30 mouse cellular contexts compared by ENCODE assay signal in the genomic region with DNA sequence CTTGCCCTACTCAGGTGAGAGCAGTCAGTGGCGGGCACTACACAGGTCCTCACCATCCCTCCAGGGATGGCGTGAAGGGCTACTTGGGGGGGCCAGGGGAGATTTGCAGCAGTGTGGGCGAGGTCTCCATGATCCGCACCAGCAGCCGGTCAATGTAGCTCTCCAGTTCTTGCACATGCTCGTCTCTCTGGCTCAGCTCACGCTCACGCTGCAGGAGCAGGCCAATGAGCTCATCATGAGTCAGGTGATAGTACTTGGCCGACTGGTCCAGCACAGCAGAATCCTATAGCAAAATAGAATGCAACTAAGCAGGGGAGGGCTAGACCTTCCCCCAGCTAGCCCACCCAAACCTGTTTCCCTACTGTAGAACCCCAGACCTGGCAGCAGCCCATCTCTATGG. TPM values are rescaled to one million over a fixed set of nuclear protein-coding genes. Genes with fewer than 3 reads are reported as not detected.
DNase-seq lines count a peak whose midpoint lies in the region; TF ChIP-seq lines count a peak whose summit lies in the region.
"Had no signal": no experiment of that assay in that cellular context is flagged by ENCODE, and none has a peak within 500 bp of the region (broad histone marks: within the 10 kb centered on the region; RNA-seq: fewer than 3 reads in every experiment).

No protein-coding gene starts in this region.

- H3K4me3 ChIP-seq in layer of hippocampus, adult 2 months: no peak overlapping the region
- H3K4me3 ChIP-seq: embryonic facial prominence, embryonic 13.5 days; erythroblast, embryonic 14.5 days; forebrain, embryonic 12.5 days; heart, embryonic 12.5 days; hindbrain, embryonic 10.5 days; intestine, embryonic 15.5 days; limb, embryonic 15.5 days; lung, embryonic 15.5 days; megakaryocyte, embryonic 14.5 days; midbrain, embryonic 13.5 days; neural tube, embryonic 12.5 days had no signal

- TF ChIP-seq CTCF in layer of hippocampus, adult 2 months (conservative IDR thresholded peaks at IDR 0.05): no peak

- peak overlapping the region; percentile 43; the same call in 1 of the 2 replicates for H3K27ac ChIP-seq in layer of hippocampus, adult 2 months
- H3K27ac ChIP-seq: embryonic facial prominence, embryonic 13.5 days; forebrain, embryonic 12.5 days; hindbrain, embryonic 10.5 days; intestine, embryonic 15.5 days; limb, embryonic 15.5 days; liver, embryonic 14.5 days; lung, embryonic 15.5 days; midbrain, embryonic 13.5 days; neural tube, embryonic 12.5 days; stomach, postnatal 0 days had no signal

- peak; percentile 34 for DNase-seq in cerebellum, adult 8-10 months
- DNase-seq in cerebellum, adult 11 months: no peak
- peak in 1 of 2 experiments; percentile 25 for DNase-seq in layer of hippocampus, adult 2 months (ENCODE audit: low spot score in 2 of 2)
- DNase-seq in layer of hippocampus, postnatal 36 days: no peak
- DNase-seq in right cerebral cortex, adult 2 months (ENCODE audit: low spot score in 2 of 2): peak; percentile 48 to 60
- no peak for DNase-seq in right cerebral cortex, postnatal 4 days
- DNase-seq in gastrocnemius, postnatal 25 days: no peak
- DNase-seq in c-Kit-positive CD71-positive TER-119-positive erythroid progenitor cells, embryonic 14.5 days (ENCODE audit: low spot score): no peak
- DNase-seq: B cell, adult 2 months; embryo, embryonic 11 days; gastrocnemius, postnatal 14 days; heart, adult 18-20 months; heart, postnatal 10 days; kidney, postnatal 25 days; lung, postnatal 36 days; thymus, adult 2 months; thymus, postnatal 4 days had no signal

RNA-seq across cellular contexts. Expression of a gene that starts 3.7 kb away (rescaled TPM):
- total RNA-seq in layer of hippocampus, adult 2 months (2021): 100 to 1,000 TPM; 167 to 175 TPM
- total RNA-seq in layer of hippocampus, postnatal 36 days (2021): 100 to 1,000 TPM; 164 to 165 TPM
- total RNA-seq in gastrocnemius, postnatal 25 days (2021): 1 to 10 TPM; 5.0 to 7.3 TPM

RNA-seq across cellular contexts. Expression of a gene that starts 37.5 kb away (rescaled TPM):
- 10 to 100 TPM; 55.1 to 58.2 TPM for total RNA-seq in layer of hippocampus, adult 2 months (2021)
- 10 to 100 TPM; 49.1 to 52.6 TPM for total RNA-seq in layer of hippocampus, postnatal 36 days (2021)
- 10 to 100 TPM; 22.7 to 26.5 TPM for total RNA-seq in gastrocnemius, postnatal 25 days (2021)

Comparison
In these comparisons a context has a peak if more than half of its experiments do, and no peak if none do; other contexts are left out.
1. DNase-seq: peak in cerebellum, adult 8-10 months (single experiment) and right cerebral cortex, adult 2 months (2 of 2); none in cerebellum, adult 11 months (single experiment), layer of hippocampus, postnatal 36 days (0 of 2), right cerebral cortex, postnatal 4 days (single experiment), gastrocnemius, postnatal 25 days (single experiment) and c-Kit-positive CD71-positive TER-119-positive erythroid progenitor cells, embryonic 14.5 days (single experiment).
2. RNA of a gene that starts 3.7 kb away (total RNA-seq): 167 to 175 TPM in layer of hippocampus, adult 2 months and 164 to 165 TPM in layer of hippocampus, postnatal 36 days; 5.0 to 7.3 TPM in gastrocnemius, postnatal 25 days; every median in the first group is over 10 times any median in the second.